Mouse (Mus musculus): Measurements from ENCODE around the gene Dnhd1. TPM values are rescaled to one million over a fixed set of nuclear protein-coding genes. Genes with fewer than 3 reads are reported as not detected.

Dnhd1 gene
- polyA plus RNA-seq (2021; fragmentation: Nextera tagmentation) = 0.01 and 0.04 TPM in 2 replicates
- long read RNA-seq, experiment 1, partial matches to known transcripts = 1 of 1 reads
- long read RNA-seq, experiment 1, other reads (novel, unspliced or antisense) = 0 of 1 reads
- long read RNA-seq, experiment 2 = 0 reads

DNA sequence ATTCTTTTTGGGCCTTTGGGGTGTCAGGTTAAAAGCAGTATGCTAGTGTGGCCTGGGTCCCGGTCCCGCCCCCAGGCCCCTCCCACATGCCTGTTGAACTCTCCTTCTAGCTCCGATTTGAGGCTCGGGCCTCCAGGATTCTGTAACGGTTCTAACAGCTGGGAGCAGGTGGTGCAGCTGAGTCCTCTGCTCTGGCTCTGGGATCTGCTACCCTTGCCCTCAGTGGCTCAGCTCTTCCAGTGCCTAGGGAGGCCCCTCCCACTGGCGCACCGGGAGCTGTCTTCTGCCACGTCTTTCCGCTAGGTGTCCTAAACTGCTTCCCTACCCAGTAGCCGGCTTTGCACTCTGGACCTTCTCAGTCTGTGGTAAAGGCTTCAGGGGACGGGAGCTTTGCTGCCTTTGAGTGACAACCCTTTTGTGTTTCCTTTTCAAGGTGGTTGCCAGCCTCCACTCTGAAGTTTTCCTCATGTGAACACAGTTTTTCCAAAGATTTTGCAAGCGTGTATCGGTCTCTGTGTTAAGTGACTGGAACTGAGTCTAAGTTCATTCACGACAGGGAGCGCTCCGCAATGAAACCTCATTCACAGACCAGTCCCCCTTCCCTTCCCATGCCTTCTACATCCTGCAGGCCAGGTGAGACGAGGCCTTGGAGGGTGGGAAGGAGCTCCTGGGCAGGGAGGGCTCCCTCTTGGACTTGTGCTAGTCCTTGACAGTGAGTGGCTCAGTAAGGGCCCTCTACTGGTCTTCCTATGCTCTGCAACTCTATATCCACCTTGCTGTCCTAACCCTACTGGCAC lies at the start of gene Dnhd1:
TSS of gene Dnhd1 (plus strand) at position 189 of the 797 bp plus-strand sequence.

DNA sequence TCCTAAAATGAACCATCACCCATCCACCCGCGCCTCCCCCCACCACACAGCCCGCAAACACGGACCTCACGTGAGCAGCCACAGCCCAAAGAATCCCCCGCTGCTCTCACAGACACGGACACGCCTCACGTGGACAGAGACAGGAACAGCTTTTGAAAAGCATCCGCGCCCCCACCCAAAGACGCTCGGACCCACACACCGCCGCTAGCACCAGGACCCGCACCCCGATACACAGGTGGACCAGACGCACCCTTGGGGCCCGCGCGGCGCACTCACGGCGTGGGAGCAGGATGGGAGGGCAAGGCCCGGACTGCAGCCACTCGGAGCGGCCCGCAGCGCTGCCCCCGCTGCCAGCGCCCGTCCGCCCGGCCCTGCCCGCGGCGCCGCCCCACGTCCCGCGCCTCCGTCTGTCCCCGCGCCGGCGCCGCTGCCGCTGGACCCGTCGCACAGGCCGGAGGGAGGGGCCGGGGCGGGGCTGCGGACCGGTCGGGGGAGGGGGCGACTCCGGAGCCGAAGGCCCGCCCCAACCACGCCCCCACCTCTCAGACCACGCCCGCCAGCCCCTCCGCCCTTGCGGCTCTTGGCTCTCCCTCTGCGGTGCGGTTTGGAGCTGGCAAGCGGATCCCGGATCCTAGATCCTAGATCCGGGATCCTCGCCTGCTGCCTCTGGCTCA lies 17.4 kb upstream of the Dnhd1 start, which contains the start of gene Trim3:
TSS of gene Trim3 (minus strand) at position 445 of the 674 bp plus-strand sequence.

DNA sequence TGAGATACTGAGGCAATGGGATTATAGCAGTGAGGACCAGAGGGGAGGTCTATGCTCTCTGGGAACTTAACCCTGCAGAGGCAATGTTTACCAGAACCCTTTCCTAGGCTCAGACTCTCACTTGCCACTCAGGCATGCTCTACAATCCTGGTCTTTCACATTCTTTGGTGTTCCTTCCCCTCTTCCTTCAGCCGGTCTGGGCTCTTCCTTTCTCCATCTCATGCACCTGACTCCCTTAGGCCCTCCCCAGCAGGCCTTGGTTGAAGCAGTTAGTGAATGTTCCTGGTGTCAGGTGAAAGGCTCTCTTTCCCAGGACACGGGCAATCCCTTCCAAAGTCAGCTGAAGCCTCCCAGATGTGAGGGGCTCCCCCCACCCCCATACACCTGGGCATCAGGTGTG lies 10.9 kb upstream of the Dnhd1 start, which contains the start of gene Timm10b:
TSS of gene Timm10b (plus strand) at position 301 of the 400 bp plus-strand sequence.

DNA sequence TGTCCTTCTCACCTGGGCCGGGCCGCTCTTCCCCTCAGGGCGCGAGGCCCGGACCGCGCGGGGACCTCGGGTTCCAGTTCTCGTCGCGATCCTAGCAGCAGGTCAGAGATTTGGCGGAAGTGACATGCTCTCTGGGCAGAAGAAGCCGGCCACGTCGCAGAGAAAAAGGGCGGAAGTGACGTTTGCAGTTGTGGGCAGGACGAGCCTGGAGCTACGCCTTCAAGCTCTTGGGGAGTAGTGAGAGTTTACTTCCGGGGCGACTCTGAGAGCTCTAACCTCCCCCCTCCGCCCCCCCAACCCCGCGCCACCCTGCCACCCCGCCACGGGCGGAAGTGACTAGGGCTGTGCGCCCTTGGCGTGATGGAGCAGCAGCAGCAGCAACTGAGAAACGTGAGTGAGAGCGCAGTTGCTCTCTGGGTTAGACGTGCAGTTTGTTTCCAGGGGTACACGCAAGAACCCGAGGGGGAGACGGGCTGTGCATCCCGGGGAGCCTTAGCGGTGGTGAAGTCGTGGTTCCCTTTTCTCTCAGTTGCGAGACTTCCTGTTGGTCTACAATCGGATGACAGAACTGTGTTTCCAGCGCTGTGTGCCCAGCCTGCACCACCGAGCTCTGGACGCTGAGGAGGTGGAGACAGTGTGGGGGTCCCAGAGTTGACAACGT lies 10.3 kb upstream of the Dnhd1 start, which contains the start of the genes Arfip2 and Gm45799:
TSS of gene Arfip2 (minus strand) at position 184 of the 661 bp plus-strand sequence.
TSS of gene Gm45799 (plus strand) at position 320 of the 661 bp plus-strand sequence.

DNA sequence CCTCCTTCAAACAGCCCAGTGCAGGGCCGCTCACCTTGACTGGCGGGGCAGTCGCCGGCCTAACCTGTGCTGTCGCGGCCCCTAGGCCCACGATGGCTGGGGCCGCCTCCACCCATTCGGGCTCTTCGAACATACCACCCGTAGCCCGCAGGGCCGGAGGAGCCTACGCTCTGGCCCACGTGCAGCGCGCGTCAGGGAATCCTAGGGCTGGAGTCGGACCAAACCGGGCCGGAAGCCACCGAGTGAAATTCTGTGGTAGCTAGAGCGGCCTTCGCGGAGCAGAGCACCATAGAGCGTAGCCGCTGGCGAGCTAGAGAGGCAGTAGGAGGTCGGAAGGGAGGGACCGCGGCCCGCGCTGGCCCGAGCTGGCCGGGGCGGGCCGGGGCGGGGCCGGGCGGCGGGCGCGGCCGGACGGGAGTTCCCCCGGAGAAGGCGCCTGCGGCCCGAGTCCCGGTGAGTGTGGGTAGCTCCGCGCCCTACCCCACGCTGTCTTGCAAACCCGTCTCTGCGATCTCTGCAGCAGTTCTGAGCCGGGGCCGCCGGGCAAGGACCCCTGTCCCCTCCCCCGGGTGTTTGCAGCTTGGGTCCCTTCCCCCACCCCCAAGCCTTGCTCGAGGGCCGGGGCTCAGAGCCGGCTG lies 85.8 kb downstream of the Dnhd1 start, which contains the start of gene Ilk:
TSS of gene Ilk (plus strand) at position 329 of the 638 bp plus-strand sequence.

DNA sequence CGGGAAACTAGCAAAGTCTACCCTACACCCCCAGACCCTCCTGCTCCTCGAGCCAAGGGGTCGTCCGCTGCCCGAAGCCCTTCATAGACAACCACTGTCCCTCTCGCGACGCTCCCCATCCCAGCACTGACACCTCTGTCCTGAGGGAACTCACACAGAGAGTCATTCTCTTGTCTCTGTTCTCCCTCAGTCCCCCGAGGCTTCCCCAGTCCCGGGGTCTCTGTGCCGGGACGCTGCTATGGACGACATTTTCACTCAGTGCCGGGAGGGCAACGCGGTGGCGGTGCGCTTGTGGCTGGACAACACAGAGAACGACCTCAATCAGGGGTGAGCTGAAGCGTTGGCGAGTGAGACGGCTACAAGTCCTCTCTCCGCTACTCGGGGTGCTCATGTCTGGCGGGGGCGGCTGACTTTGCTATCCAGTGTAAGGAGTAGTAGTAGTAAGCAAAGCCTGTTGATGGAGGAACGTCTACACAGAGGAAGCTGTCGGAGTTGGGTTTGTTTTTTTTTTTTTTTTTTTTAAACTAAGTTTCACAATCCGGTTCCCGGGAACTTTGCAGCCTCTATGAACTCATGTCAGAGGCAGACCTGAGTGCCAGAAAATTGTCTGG lies 86.4 kb downstream of the Dnhd1 start, which contains the start of gene Rrp8:
TSS of gene Rrp8 (minus strand) at position 475 of the 611 bp plus-strand sequence.

DNA sequence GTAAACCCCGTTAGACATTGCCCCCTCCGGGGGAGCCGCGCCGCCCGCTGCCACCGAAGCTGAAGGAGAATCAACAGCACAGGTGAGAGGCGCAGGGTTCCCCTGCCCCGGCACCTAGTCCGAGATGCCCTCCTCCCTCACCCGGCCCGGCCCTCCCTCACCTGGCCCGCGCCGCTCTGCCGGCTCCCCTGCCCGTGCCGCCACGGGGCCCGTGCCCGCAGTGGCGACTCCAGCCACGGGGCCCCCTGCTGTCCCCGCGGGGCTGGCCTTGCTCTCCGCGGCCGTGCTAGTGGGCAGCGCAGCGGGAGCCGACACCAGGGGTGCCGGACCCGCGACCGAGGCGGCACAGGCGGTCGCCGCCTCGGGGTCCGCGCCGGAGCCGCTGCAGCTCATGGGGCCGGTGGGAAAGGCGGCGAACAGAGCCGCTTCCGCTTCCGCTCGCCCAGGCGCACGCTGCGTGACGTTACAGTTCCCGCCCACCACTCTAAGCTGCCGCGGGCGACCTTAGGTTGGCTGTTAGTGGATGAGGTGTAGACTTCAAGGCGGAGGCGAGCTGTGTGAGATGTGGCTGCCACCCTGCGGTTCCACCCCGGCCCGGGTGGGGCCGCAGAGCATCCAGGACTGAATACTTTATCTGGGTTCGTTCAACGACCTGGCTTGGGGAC lies 93.4 kb downstream of the Dnhd1 start, which contains the start of gene Taf10:
TSS of gene Taf10 (minus strand) at position 436 of the 665 bp plus-strand sequence.

DNA sequence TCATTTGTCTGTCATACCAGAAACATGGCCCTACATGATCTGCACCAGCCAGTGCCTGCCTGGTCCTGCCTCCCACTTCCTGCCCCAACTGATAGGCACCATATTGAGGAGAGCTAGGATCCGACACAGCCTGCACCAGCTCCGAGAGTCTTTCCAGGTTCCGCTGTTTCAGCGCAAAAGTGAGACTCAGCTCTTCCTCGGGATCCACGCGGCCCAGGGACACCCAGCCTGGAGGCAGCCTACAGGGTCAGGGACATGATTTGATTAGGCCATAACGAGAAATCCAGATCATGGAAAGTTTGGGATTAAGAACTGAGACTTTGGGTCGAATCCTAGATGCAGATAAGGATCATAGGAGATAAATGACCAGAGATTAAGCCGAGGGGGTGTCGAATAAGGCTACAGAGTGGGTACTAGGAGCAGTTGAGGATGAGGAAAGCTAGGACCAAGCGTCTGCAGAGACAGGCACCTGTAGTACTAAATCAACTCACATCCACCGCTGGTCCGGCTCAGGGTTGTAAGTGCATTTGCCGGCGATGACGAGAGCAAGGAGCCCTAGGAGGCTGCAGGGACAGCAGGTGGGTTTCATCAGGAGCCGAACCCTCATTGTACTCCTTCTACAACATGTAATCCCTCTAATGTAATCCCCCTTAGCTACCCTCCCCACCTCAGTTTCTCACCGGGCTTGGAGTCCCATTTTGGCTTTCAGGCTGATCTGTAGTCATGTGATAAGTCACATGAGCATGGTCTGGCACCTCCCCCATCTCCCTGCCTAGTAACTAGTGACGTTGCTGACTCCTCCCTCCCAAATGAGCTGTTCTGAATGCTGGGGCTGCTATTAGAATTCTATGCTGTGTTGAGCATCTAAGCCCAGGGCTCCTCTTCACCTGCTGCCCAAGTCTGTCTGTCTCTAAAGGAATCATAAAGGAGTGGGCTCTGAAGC lies 101.1 kb downstream of the Dnhd1 start, which contains the start of gene Tpp1:
TSS of gene Tpp1 (minus strand) at position 745 of the 943 bp plus-strand sequence.

Other genes starting within 250 kb of the Dnhd1 start
- 0.14 and 0.24 TPM in 2 replicates for gene Cnga4, start 246.3 kb upstream of the Dnhd1 start, polyA plus RNA-seq (2021; fragmentation: Nextera tagmentation)
- gene Cckbr, start 225.1 kb upstream of the Dnhd1 start, polyA plus RNA-seq (2021; fragmentation: Nextera tagmentation) = 7.3 and 7.7 TPM in 2 replicates
- gene Cavin3, start 168.5 kb upstream of the Dnhd1 start, polyA plus RNA-seq (2021; fragmentation: Nextera tagmentation) = 29.9 and 31.8 TPM in 2 replicates
- 93.9 and 95.7 TPM in 2 replicates for gene Smpd1, start 96.5 kb upstream of the Dnhd1 start, polyA plus RNA-seq (2021; fragmentation: Nextera tagmentation)
- gene Apbb1, start 69.2 kb upstream of the Dnhd1 start, polyA plus RNA-seq (2021; fragmentation: Nextera tagmentation) = 408 and 453 TPM in 2 replicates
- 0.72 and 0.77 TPM in 2 replicates for gene Hpx, start 50.7 kb upstream of the Dnhd1 start, polyA plus RNA-seq (2021; fragmentation: Nextera tagmentation)
- gene Trim3, start 17.3 kb upstream of the Dnhd1 start, polyA plus RNA-seq (2021; fragmentation: Nextera tagmentation) = 32.0 and 36.8 TPM in 2 replicates
- gene Timm10b, start 10.8 kb upstream of the Dnhd1 start, polyA plus RNA-seq (2021; fragmentation: Nextera tagmentation) = 184 and 197 TPM in 2 replicates
- gene Arfip2, start 10.4 kb upstream of the Dnhd1 start, polyA plus RNA-seq (2021; fragmentation: Nextera tagmentation) = 41.3 and 47.5 TPM in 2 replicates
- 12.7 and 32.7 TPM in 2 replicates for gene Gm45799, start 10.3 kb upstream of the Dnhd1 start, polyA plus RNA-seq (2021; fragmentation: Nextera tagmentation)
- gene Ilk, start 85.8 kb downstream of the Dnhd1 start, polyA plus RNA-seq (2021; fragmentation: Nextera tagmentation) = 63.2 and 64.5 TPM in 2 replicates
- gene Rrp8, start 86.6 kb downstream of the Dnhd1 start, polyA plus RNA-seq (2021; fragmentation: Nextera tagmentation) = 5.3 and 7.3 TPM in 2 replicates
- gene Taf10, start 93.5 kb downstream of the Dnhd1 start, polyA plus RNA-seq (2021; fragmentation: Nextera tagmentation) = 11.2 and 13.6 TPM in 2 replicates
- gene Tpp1, start 101.4 kb downstream of the Dnhd1 start, polyA plus RNA-seq (2021; fragmentation: Nextera tagmentation) = 115 and 138 TPM in 2 replicates
- 1.2 TPM in 2 replicates for gene Dchs1, start 136.8 kb downstream of the Dnhd1 start, polyA plus RNA-seq (2021; fragmentation: Nextera tagmentation)
- gene Mrpl17, start 160.3 kb downstream of the Dnhd1 start, polyA plus RNA-seq (2021; fragmentation: Nextera tagmentation) = 272 and 284 TPM in 2 replicates

All from layer of hippocampus, adult 6 months (tissue).